Mouse (Mus musculus): ENCODE data around the gene Smpd3. TPM values are rescaled to one million over a fixed set of nuclear protein-coding genes. Genes with fewer than 3 reads are reported as not detected.

Smpd3 gene
- polyA plus RNA-seq, 1 experiment from 2014 or later = 17.3 TPM

DNA sequence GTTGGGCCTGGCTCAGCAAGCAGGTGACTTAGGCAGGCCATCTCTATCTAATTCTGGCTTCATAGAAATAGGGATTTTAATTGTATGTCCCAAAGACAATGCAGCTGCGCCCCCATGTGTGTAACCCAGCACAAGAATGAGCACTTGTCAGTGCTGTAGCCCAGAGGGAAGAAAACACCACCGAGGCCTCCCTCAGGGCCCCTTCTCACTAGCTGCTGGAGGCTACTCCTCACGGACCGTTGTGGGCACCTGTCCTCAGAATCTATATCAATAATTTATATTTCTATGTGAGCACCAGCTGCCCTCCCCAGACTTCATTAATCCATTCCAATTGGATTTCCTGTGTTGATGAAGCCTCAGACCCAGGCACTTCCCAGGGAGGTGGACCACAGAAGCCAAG, 76.9 kb downstream of the Smpd3 start:
- 85% methylated on average over 4 of the region's 4 CpGs for WGBS
- H3K36me3 ChIP-seq = no peaks in the 10 kb centered on the region

DNA sequence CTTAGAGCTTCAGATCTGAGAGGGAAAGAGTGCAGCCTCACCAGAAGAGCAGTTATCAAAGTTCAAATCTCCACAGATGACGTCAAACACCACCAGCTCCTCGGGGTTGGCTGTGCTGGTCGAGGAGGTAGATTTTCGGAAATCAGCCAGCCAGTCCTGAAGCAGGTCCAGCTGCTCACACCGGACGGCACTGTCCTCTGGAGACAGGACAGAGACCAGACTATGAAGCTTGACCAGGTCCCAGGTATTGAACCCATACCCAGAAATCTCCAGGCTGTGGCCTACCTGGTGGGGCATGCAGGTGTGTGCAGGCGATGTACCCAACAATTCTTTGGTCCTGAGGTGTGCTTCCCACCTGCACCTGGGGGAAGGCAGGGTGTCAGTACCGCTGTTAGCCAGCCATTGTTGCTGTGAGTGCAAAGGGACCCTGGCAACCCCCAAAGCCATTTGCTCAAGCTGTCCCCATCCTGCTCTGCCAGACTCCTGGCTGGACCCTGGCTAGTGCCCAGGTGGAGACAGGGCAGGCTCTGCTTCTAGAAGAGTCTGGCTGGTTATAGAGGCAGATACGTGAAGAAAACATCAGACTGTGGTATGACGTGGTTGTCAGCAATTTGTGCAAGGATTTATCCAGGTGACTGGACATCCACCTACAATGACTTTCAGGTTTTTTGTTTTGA, 78.1 kb downstream of the Smpd3 start:
- WGBS = 88% methylated on average over 10 of the region's 10 CpGs

More for the DNA sequence above, 76.9 kb downstream of the Smpd3 start:
- H3K4me3 ChIP-seq (replicated peaks) = no peak overlapping the region
- no peaks in the 10 kb centered on the region for H3K9me3 ChIP-seq
- no peak for ATAC-seq (ENCODE audit: insufficient read depth, low FRiP score, low read depth)
- H3K4me2 ChIP-seq = no peak overlapping the region
- 0 out of 2 replicates have a peak, but pooled peaks cover 5% of the 10 kb centered on the region for H3K4me1 ChIP-seq
- no peak overlapping the region for H3K9ac ChIP-seq
- H3K27me3 ChIP-seq (replicated peaks) = no peaks in the 10 kb centered on the region
- H3K27ac ChIP-seq = no peak overlapping the region

DNA sequence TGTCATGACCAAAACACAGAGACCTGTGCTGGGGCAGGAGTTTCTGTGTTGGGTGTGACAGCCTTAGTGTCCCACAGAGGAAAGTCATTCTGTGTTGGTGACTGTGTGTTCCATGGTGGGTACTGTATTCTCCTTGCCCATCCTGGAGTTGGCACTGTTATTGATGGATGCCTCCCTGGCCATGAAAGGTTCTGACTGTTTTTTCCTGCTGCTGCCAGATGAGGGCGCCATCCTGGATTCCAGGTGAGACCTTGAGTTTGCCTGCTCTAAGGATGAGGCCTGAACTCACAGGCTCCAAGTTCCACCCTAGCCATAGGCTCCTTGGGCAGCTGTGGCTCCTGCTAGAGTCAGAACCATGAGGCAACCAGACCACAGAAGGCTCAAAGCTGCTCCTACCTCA, 79.6 kb downstream of the Smpd3 start:
- 30% methylated on average over 1 of the region's 1 CpGs for WGBS

More for the DNA sequence above, 78.1 kb downstream of the Smpd3 start:
- Histone ChIP-seq H3K4me1 (0 out of 2 replicates have a peak, but pooled peaks cover 5% of the 10 kb centered on the region), H3K27ac (no peak overlapping the region), H3K9me3 (no peaks in the 10 kb centered on the region), H3K4me3 (replicated peaks) (no peak overlapping the region), H3K9ac (no peak overlapping the region), H3K4me2 (no peak overlapping the region), H3K27me3 (replicated peaks) (no peaks in the 10 kb centered on the region), H3K36me3 (no peaks in the 10 kb centered on the region)
- no peak for ATAC-seq (ENCODE audit: insufficient read depth, low FRiP score, low read depth)

DNA sequence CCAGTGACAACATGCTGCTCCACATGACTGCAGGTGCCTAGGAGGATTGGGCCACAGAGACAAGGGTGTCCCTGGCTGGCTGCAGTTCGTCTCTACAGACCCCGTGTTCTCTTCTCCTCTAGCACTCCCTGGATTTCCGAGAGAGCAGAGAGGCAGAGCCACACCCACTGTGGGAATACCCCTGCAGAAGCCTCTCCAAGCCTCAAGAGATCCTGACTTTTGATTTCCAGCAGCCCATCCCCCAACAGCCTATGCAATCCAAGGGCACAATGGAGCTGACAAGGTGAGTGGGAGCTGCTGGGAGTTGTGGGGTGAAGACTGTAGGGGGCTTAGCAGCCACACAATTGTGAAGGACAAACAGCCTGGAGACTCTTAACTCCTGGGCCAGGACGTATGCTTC, 87.6 kb downstream of the Smpd3 start:
- ATAC-seq (ENCODE audit: insufficient read depth, low FRiP score, low read depth) = 0 out of 2 replicates have a peak, but pooled peaks have one; percentile 5
- Histone ChIP-seq H3K9ac (no peak overlapping the region), H3K9me3 (no peaks in the 10 kb centered on the region), H3K36me3 (peaks cover 24% of the 10 kb centered on the region), H3K4me1 (no peaks in the 10 kb centered on the region), H3K27me3 (replicated peaks) (no peaks in the 10 kb centered on the region), H3K27ac (no peak overlapping the region), H3K4me2 (no peak overlapping the region), H3K4me3 (replicated peaks) (no peak overlapping the region)
- 71% methylated on average over 4 of the region's 4 CpGs for WGBS

More for the DNA sequence above, 79.6 kb downstream of the Smpd3 start:
- Histone ChIP-seq H3K9ac (no peak overlapping the region), H3K9me3 (no peaks in the 10 kb centered on the region), H3K27me3 (replicated peaks) (no peaks in the 10 kb centered on the region), H3K36me3 (no peaks in the 10 kb centered on the region), H3K4me2 (no peak overlapping the region), H3K27ac (no peak overlapping the region), H3K4me3 (replicated peaks) (no peak overlapping the region), H3K4me1 (0 out of 2 replicates have a peak, but pooled peaks cover 5% of the 10 kb centered on the region)
- ATAC-seq (ENCODE audit: insufficient read depth, low FRiP score, low read depth) = no peak

DNA sequence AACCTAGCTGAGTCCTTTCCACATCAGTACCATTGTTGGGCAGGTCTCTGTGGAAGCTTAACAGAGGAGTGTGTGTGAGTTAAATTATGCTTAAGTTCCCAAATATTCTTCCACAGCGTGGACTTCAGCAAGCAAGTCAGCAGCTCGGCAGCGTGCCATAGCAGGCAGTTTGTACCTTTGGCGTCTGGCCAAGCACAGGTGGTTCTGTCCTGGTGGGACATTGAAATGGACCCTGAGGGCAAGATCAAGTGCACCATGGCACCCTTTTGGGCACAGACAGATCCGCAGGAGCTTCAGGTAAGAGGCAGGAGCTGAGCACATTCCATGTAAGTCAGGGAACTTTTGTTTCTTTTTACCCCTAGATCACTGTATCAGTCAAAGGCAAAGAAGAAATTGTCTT, 100.7 kb downstream of the Smpd3 start:
- H3K36me3 ChIP-seq = peaks cover 11% of the 10 kb centered on the region; the same call in 1 of the 2 replicates
- H3K4me2 ChIP-seq = no peak overlapping the region
- WGBS = 85% methylated on average over 5 of the region's 5 CpGs
- no peaks in the 10 kb centered on the region for H3K9me3 ChIP-seq
- H3K27me3 ChIP-seq (replicated peaks) = no peaks in the 10 kb centered on the region
- no peak overlapping the region for H3K27ac ChIP-seq
- ATAC-seq (ENCODE audit: insufficient read depth, low FRiP score, low read depth) = no peak
- H3K4me1 ChIP-seq = no peaks in the 10 kb centered on the region
- H3K9ac ChIP-seq = no peak overlapping the region
- no peak overlapping the region for H3K4me3 ChIP-seq (replicated peaks)

DNA sequence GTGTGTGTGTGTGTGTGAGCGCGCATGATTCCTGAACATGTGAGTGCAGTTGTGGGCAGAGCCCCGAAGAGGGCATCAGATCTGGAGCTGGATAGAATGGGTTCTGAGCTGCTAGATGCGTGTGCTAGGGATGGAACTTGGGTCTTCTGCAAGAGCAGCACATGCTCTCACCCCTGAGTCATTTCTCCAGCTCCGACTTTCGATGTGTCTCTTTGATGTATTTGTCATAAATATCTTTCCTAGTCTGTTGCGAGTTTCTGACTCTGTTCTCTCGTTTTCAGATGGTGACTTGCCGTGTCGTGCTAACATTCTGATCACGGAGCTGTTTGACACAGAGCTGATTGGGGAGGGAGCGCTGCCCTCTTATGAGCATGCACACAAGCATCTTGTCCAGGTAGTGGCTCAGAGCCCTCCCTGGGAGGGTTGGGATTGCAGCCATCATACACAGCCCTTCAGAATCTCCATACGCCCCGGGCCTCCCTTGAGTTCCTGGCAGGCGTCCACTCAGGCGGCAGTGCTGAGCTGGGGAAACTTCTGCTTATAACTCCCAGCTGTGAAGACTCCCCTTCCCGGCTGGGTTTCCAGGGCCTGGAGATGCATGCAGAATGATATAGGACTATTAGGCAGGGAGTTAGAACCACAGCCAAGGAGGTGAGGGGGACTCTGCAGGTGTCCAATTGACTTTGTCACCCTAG, 103.1 kb downstream of the Smpd3 start:
- H3K27me3 ChIP-seq (replicated peaks) = no peaks in the 10 kb centered on the region
- ATAC-seq (ENCODE audit: insufficient read depth, low FRiP score, low read depth) = no peak
- no peak overlapping the region for H3K9ac ChIP-seq
- no peak overlapping the region for H3K27ac ChIP-seq
- H3K4me3 ChIP-seq (replicated peaks) = no peak overlapping the region
- no peaks in the 10 kb centered on the region for H3K9me3 ChIP-seq
- no peak overlapping the region for H3K4me2 ChIP-seq
- H3K4me1 ChIP-seq = no peaks in the 10 kb centered on the region
- 75% methylated on average over 17 of the region's 17 CpGs for WGBS
- peaks cover 6% of the 10 kb centered on the region; the same call in 1 of the 2 replicates for H3K36me3 ChIP-seq

DNA sequence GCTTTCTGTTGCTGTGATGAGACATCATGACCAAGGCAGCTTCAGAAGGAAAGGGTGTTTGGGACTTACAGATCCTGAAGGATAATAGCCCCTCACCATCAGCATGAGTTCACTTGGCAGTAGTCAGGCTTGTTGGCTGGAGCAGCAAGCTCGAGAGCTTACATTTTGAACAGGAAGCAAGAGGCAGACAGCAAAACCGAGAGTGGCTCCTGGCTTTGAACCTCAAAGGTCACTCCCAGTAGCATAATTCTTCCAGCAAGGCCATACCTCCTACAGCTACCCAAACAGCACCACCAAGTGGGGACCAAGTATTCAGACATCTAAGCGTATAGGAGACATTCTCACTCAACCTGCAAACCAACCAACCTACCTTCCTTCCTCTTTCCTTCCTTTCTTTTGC, 105.0 kb downstream of the Smpd3 start:
- H3K4me1 ChIP-seq = no peaks in the 10 kb centered on the region
- peaks cover 18% of the 10 kb centered on the region for H3K36me3 ChIP-seq
- no peak overlapping the region for H3K4me3 ChIP-seq (replicated peaks)
- no peak overlapping the region for H3K9ac ChIP-seq
- no peak for ATAC-seq (ENCODE audit: insufficient read depth, low FRiP score, low read depth)
- no peak overlapping the region for H3K4me2 ChIP-seq
- H3K9me3 ChIP-seq = no peaks in the 10 kb centered on the region
- H3K27me3 ChIP-seq (replicated peaks) = no peaks in the 10 kb centered on the region
- WGBS = 64% methylated on average over 3 of the region's 3 CpGs
- no peak overlapping the region for H3K27ac ChIP-seq

DNA sequence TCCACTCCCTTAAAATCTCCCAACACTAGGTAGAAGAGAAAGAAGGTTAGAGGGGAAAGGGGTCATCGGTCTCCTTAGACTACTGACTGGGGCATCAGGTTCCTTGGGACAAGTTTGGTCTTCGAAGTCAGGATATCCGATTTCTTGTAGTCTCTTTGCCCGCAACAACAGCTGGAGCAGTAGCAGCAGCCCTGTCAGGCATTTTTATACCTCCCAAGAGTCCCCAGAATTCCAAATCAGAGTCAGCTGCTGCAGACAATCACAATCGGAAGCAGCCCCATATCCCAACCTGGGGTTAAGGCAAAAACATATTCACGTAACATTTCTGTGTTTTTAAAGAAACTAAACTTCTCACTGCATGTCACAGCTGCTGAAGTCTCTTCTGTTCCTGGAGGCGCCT, 106.3 kb downstream of the Smpd3 start:
- no peak overlapping the region for H3K27ac ChIP-seq
- no peaks in the 10 kb centered on the region for H3K9me3 ChIP-seq
- WGBS = 89% methylated on average over 7 of the region's 7 CpGs
- H3K27me3 ChIP-seq (replicated peaks) = no peaks in the 10 kb centered on the region
- peaks cover 22% of the 10 kb centered on the region for H3K36me3 ChIP-seq
- no peak overlapping the region for H3K9ac ChIP-seq
- H3K4me2 ChIP-seq = no peak overlapping the region
- no peaks in the 10 kb centered on the region for H3K4me1 ChIP-seq
- no peak overlapping the region for H3K4me3 ChIP-seq (replicated peaks)
- ATAC-seq (ENCODE audit: insufficient read depth, low FRiP score, low read depth) = no peak

DNA sequence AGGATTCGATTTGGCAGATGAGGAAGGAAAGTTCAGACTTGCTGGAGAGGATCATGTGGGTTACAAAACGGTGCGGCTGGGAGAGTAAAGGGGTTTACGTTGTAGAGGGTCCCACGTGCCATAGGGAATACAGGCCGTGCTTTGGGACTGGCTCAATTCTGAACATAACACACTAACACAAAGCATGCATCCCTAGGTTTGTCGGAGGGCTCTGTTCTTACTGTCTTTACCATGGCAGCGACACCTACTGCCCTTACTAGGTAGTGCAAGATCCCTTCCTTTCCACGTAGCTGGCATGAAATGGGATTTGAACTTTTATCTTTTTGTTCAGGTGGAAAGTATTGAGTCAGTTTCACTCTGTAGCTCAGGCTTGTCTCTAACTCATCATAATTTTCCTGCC, 111.2 kb downstream of the Smpd3 start:
- 40% methylated on average over 9 of the region's 9 CpGs for WGBS
- no peak overlapping the region for H3K4me2 ChIP-seq
- no peaks in the 10 kb centered on the region for H3K27me3 ChIP-seq (replicated peaks)
- H3K9ac ChIP-seq = no peak overlapping the region
- peaks cover 23% of the 10 kb centered on the region; the same call in 1 of the 2 replicates for H3K36me3 ChIP-seq
- H3K4me3 ChIP-seq (replicated peaks) = no peak overlapping the region
- no peaks in the 10 kb centered on the region for H3K9me3 ChIP-seq
- no peak overlapping the region for H3K27ac ChIP-seq
- ATAC-seq (ENCODE audit: insufficient read depth, low FRiP score, low read depth) = no peak
- H3K4me1 ChIP-seq = no peaks in the 10 kb centered on the region

DNA sequence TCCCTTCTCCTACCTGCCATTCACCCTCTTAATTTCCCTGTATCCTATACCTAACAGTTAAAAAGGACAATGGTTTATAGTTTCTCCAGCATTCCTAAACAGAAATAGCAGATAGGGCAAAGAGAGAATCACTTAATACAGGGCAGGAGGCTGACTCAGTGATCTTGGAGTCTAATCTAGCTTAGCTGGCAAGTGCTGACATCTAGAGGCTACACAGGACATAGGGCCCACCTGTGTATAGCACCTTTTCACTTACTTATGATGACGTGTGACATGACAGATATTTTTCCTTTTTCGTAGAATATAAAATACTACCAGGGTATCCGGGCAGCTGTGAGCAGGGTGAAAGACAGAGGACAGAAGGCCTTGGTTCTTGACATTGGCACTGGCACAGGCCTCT, 118.2 kb downstream of the Smpd3 start:
- H3K9me3 ChIP-seq = no peaks in the 10 kb centered on the region
- no peak for ATAC-seq (ENCODE audit: insufficient read depth, low FRiP score, low read depth)
- no peak overlapping the region for H3K9ac ChIP-seq
- H3K4me2 ChIP-seq = no peak overlapping the region
- H3K4me3 ChIP-seq (replicated peaks) = no peak overlapping the region
- 86% methylated on average over 3 of the region's 3 CpGs for WGBS
- H3K36me3 ChIP-seq = peaks cover 9% of the 10 kb centered on the region
- no peaks in the 10 kb centered on the region for H3K27me3 ChIP-seq (replicated peaks)
- H3K27ac ChIP-seq = no peak overlapping the region
- no peaks in the 10 kb centered on the region for H3K4me1 ChIP-seq

DNA sequence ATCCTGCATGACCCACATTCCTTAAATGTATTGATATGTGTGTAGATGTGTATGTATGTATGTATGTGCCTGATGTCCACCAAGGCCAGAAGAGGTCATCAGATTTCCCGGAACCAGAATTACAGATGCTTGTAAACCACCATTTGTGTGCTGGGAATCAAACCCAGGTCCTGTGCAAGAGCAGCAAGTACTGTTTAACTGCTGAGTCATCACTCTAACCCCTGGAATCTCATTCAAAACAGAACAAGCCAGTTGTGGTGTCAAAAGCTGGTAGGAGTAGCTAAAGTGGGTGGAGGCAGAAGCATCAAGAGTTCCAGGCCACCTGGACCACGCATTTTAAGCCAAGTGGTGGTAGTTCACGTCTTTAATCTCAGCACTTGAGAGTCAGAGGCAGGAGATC, 123.8 kb downstream of the Smpd3 start:
- H3K4me2 ChIP-seq = no peak overlapping the region
- peaks cover 12% of the 10 kb centered on the region; the same call in 1 of the 2 replicates for H3K4me1 ChIP-seq
- no peak for ATAC-seq (ENCODE audit: insufficient read depth, low FRiP score, low read depth)
- H3K9ac ChIP-seq = no peak overlapping the region
- no peak overlapping the region for H3K27ac ChIP-seq
- H3K4me3 ChIP-seq (replicated peaks) = no peak overlapping the region
- H3K9me3 ChIP-seq = no peaks in the 10 kb centered on the region
- WGBS = 91% methylated on average over 3 of the region's 3 CpGs
- no peaks in the 10 kb centered on the region for H3K27me3 ChIP-seq (replicated peaks)
- H3K36me3 ChIP-seq = peaks cover 8% of the 10 kb centered on the region; the same call in 1 of the 2 replicates

DNA sequence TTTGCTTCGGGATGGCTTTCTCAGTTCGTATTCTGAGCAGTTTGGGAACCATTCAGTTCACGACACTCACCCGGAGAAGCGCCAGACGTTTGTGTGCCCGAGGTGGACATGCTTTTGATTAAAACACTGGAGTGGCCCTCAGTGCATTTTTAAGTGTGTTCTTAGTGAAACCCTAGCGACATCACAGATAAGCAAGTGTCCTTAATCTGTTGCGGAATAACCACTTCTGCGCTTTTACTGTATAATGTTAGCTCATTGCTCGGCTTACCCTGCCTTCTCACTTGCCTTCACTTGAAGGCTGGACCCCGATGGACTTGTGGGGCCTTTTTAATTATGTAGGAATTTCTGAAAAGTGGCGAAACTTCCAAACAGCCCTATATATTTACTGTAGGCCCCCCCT, 126.4 kb downstream of the Smpd3 start:
- Histone ChIP-seq H3K36me3 (peaks cover 14% of the 10 kb centered on the region; the same call in 1 of the 2 replicates), H3K27me3 (replicated peaks) (no peaks in the 10 kb centered on the region), H3K27ac (peak overlapping the region; percentile 96), H3K4me2 (peak overlapping the region; percentile 78), H3K9ac (peak overlapping the region; percentile 93), H3K4me1 (peaks cover 12% of the 10 kb centered on the region; the same call in 1 of the 2 replicates), H3K4me3 (replicated peaks) (peak overlapping the region; percentile 95), H3K9me3 (no peaks in the 10 kb centered on the region)
- no peak for ATAC-seq (ENCODE audit: insufficient read depth, low FRiP score, low read depth)
- WGBS = 5% methylated on average over 13 of the region's 13 CpGs
